Mouse (Mus musculus) B cell, adult 62 days (primary cell): ENCODE data around the gene Gm8653. TPM values are rescaled to one million over a fixed set of nuclear protein-coding genes. Genes with fewer than 3 reads are reported as not detected.

Experiments used
- total RNA-seq: library from RNA; stranded (reverse); gene quantifications from 4 replicates; pipeline ENCODE4 v1.2.4, GENCODE M21; 2023

The Gm8653 gene
- not detected in 4 replicates for total RNA-seq

DNA sequence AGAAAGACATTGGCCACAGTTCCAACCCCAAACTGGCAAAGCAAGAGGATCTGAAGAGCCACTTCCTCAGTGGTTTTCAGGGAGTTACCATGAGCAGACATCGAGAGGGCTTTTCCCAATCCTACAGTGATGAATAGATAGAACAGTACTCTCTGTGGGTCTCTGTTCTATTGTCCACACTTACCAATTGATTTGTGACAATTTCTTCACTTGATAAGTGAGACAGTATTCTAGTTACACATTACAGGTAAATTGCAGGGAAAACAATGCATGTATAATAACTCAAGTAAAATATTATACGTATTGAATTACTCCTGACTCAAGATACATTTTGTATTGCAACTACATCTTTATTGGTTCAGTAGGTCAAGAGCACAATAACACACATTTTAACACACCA is at the start of gene Gm8653:
Gm8653 (minus strand) TSS at position 101 of the 400 bp plus-strand sequence.

DNA sequence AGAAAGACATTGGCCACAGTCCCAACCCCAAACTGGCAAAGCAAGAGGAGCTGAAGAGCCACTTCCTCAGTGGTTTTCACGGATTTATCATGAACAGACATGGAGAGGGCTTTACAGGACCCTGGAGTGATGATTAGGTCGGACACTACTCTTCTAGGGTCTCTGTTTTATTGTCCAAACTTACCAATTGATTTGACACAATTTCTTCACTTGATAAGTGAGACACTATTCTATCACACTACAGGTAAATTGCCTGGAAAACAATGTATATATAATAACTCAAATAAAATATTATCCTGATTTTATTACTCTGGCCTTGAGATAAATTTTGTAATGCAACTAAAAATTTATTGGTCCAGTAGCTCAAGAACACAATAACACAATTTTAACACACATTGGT is 28.3 kb upstream of the Gm8653 start, which contains the start of gene Gm8453:
Gm8453 (minus strand) TSS at position 101 of the 400 bp plus-strand sequence.

DNA sequence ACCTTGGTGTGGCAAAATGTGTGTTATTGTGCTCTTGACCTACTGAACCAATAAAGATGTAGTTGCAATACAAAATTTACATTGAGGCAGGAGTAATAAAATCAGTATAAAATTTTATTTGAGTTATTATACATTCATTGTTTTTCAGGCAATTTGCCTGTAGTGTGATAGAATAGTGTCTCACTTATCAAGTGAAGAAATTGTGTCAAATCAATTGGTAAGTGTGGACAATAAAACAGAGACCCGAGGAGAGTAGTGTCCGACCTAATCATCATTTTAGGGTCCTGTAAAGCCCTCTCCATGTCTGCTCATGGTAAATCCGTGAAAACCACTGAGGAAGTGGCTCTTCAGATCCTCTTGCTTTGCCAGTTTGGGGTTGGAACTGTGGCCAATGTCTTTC is 12.0 kb downstream of the Gm8653 start, which contains the start of gene Vmn1r143:
Vmn1r143 (plus strand) TSS at position 301 of the 400 bp plus-strand sequence.

DNA sequence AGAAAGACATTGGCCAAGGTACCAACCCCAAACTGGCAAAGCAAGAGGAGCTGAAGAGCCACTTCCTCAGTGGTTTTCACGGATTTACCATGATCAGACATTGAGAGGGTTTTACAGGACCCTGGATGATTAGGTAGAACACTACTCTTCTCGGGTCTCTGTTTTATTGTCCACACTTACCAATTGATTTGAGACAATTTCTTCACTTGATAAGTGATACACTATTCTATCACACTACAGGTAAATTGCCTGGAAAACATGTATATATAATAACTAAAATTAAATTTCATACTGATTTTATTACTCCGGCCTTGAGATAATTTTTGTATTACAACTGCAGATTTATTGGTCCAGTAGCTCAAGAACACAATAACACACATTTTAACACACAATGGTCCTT is 37.1 kb downstream of the Gm8653 start, which contains the start of gene Vmn1r142:
Vmn1r142 (minus strand) TSS at position 101 of the 400 bp plus-strand sequence.

Other genes with a start within 250 kb of the Gm8653 start
- not detected in 4 replicates for gene Vmn1r137, start 206.7 kb downstream of the Gm8653 start, total RNA-seq
- not detected in 4 replicates for gene Vmn1r138, start 172.4 kb downstream of the Gm8653 start, total RNA-seq
- gene Gm6176, start 145.0 kb downstream of the Gm8653 start, total RNA-seq = not detected in 4 replicates
- not detected in 4 replicates for gene Vmn1r139, start 132.2 kb downstream of the Gm8653 start, total RNA-seq
- not detected in 4 replicates for gene Gm16451, start 83.0 kb downstream of the Gm8653 start, total RNA-seq
- gene Gm10666, start 66.5 kb downstream of the Gm8653 start, total RNA-seq = not detected in 4 replicates
- gene Vmn1r142, start 37.2 kb downstream of the Gm8653 start, total RNA-seq = not detected in 4 replicates
- not detected in 4 replicates for gene Vmn1r143, start 11.9 kb downstream of the Gm8653 start, total RNA-seq
- gene Gm8453, start 28.2 kb upstream of the Gm8653 start, total RNA-seq = not detected in 4 replicates
- not detected in 4 replicates for gene Gm4187, start 128.5 kb upstream of the Gm8653 start, total RNA-seq
- not detected in 4 replicates for gene Gm8660, start 169.8 kb upstream of the Gm8653 start, total RNA-seq
- gene Vmn1r148, start 212.3 kb upstream of the Gm8653 start, total RNA-seq = not detected in 4 replicates
- gene Vmn1r149, start 237.0 kb upstream of the Gm8653 start, total RNA-seq = not detected in 4 replicates